Mouse (Mus musculus): ENCODE results near the gene Ctdnep1.

DNA sequence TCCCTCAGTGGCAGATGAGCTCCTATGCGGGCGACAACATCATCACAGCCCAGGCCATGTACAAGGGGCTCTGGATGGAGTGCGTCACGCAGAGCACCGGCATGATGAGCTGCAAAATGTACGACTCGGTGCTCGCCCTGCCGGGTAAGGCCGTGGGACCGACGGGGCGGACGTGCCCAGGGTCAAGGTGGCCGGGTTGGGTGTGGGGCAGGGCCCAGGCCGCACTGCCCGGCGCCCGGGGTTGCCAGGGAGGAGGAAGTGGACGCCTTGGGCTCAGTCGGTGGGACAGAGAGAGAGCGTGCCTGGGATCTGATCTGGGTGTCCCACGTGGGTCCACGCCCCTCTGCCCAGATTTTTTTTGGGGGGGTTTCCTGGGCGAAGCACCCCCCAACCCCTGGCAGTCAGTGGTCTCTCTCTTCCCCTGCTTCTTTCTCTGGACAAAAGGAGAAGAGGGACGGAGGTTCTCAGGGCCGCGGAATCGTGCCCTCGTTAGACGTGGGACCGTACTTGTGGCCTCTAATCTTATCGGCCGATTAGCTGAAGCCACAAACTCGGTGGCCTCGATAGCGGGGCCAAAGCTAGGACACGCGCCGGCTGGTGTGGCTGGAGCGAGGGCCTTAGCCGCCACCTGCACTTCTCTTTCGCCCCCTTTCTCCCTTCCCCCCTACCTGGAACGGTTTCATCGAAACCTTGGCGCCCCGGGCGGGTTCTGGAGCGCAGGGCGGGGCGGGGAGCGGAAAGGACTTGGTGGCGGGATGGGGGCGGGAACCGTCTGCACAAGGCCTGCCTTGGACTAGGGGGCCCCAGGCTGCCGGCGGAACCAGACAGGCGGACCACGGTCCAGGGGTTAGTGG is 14.7 kb upstream of the Ctdnep1 start:
- no peak for TF ChIP-seq POLR2A (IDR thresholded peaks at IDR 0.05; ENCODE audit: low read depth, low read length)
- no peak for TF ChIP-seq CTCF (IDR thresholded peaks at IDR 0.05; ENCODE audit: extremely low read depth, insufficient read depth, insufficient read length, insufficient replicate concordance)

All from spleen, adult 2 months (tissue).